Mouse (Mus musculus) olfactory bulb, adult 2 months (tissue): ENCODE data around the gene Ergic2.

Source experiments
- CTCF ChIP-seq: fragments of 200-500 bp; IDR thresholded peaks from 2 replicates; pipeline ENCODE4 v1.5.1; 2012; ENCODE audit warnings: low read depth, mild to moderate bottlenecking, low read length, moderate library complexity; ENCODE audit not compliant: insufficient read depth
- POLR2A ChIP-seq: fragments of 200-500 bp; IDR thresholded peaks from 2 replicates; pipeline ENCODE4 v1.6.1; 2012; ENCODE audit warnings: mild to moderate bottlenecking, low read depth, low read length, moderate library complexity; ENCODE audit not compliant: insufficient read depth

DNA sequence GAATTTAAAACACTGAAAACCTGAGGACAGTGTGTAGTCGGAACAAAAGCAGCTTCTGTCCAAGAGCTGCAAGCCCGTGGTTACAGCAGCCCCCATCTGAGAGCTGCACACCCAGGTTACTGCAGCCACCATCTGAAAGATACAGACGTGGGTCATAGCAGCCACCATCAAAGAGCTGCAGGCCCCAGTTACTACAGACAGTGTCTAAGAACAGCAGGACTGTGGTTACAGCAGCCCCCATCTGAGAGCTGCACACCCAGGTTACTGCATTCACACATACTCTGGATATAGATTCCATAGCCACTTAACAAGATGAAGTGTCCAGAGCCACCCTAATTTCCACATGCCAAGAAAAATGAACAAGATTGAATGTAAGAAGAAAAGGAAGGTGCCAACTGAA, 15.4 kb upstream of the Ergic2 start:
- no peak for TF ChIP-seq POLR2A
- TF ChIP-seq CTCF: no peak
